Mouse (Mus musculus) midbrain, embryonic 15.5 days (tissue): ENCODE results near the gene Nol10. TPM values are rescaled to one million over a fixed set of nuclear protein-coding genes. Genes with fewer than 3 reads are reported as not detected.

Source experiments
- ATAC-seq: fragments of 200-750 bp; cut with Nextera tagmentation; replicated peaks from 2 replicates; pipeline ENCODE4 v1.8.0; 2017; ENCODE audit warnings: moderate TSS enrichment
- H3K27ac ChIP-seq: fragments of 300-500 bp; sonication (generic); 2 replicates; pipeline ENCODE4 v1.5.1; 2015; ENCODE audit warnings: mild to moderate bottlenecking, inconsistent platforms
- H3K27me3 ChIP-seq: fragments of 300-500 bp; sonication (generic); replicated peaks from 2 replicates; pipeline ENCODE4 v1.6.1; 2015; ENCODE audit warnings: inconsistent platforms
- H3K36me3 ChIP-seq: fragments of 300-500 bp; sonication (generic); replicated peaks from 2 replicates; pipeline ENCODE4 v1.6.1; 2015; ENCODE audit warnings: inconsistent platforms
- H3K4me1 ChIP-seq: fragments of 300-500 bp; sonication (generic); 2 replicates; pipeline ENCODE4 v1.6.1; 2015; ENCODE audit warnings: inconsistent platforms
- H3K4me2 ChIP-seq: fragments of 300-500 bp; sonication (generic); 2 replicates; pipeline ENCODE4 v1.6.1; 2015; ENCODE audit warnings: inconsistent platforms, mild to moderate bottlenecking, moderate library complexity
- H3K4me3 ChIP-seq: fragments of 300-500 bp; sonication (generic); 2 replicates; pipeline ENCODE4 v1.5.1; 2015; ENCODE audit warnings: mild to moderate bottlenecking, inconsistent platforms
- H3K9ac ChIP-seq: fragments of 300-500 bp; sonication (generic); 2 replicates; pipeline ENCODE4 v1.6.1; 2015; ENCODE audit warnings: mild to moderate bottlenecking, inconsistent platforms
- H3K9me3 ChIP-seq: fragments of 300-500 bp; sonication (generic); 2 replicates; pipeline ENCODE4 v1.6.1; 2016; ENCODE audit warnings: inconsistent platforms
- WGBS: fragments of 180-500 bp; shearing (Covaris S2); methylation state at CpG from one replicate; pipeline ENCODE4 v1.1.7; 2015; ENCODE audit warnings: mixed read lengths; 5-methylcytosine and 5-hydroxymethylcytosine counted together
- polyA plus RNA-seq: library from polyadenylated mRNA; unstranded; fragments of >200 nt; fragmentation: Nextera tagmentation; extraction: Ambion mirVana; gene quantifications from 2 replicates; pipeline ENCODE4 v1.2.1, GENCODE M21; 2015

The Nol10 gene
- polyA plus RNA-seq = 20.7 and 21.6 TPM in 2 replicates

GRCm38 (mm10) chr12:17348048-17349036 is at the start of gene Nol10:
TSS of gene Nol10 (plus strand) at chr12:17348458.
- ATAC-seq = peak; percentile 98
- H3K36me3 ChIP-seq = peaks cover 14% of the 10 kb centered on the region; the same call in 1 of the 2 replicates
- WGBS = under 1% methylated on average over 42 of the region's 42 CpGs
- H3K9me3 ChIP-seq = no peaks in the 10 kb centered on the region
- peak within 1 kb of the TSS; percentile 97 for H3K4me2 ChIP-seq
- H3K27me3 ChIP-seq = no peaks in the 10 kb centered on the region
- peaks cover 16% of the 10 kb centered on the region for H3K4me1 ChIP-seq
- peak within 1 kb of the TSS; percentile 78 for H3K4me3 ChIP-seq
- peak within 1 kb of the TSS; percentile 49 for H3K27ac ChIP-seq
- peak within 1 kb of the TSS; percentile 70 for H3K9ac ChIP-seq

- 95% methylated on average over 1 of the region's 1 CpGs for WGBS
These were observed 48.4 kb upstream of the Nol10 start for GRCm38 (mm10) chr12:17299902-17300301.

GRCm38 (mm10) chr12:17305445-17305844 is 42.8 kb upstream of the Nol10 start:
- Histone ChIP-seq H3K4me2 (no peak overlapping the region), H3K9ac (no peak overlapping the region), H3K9me3 (no peaks in the 10 kb centered on the region), H3K27me3 (no peaks in the 10 kb centered on the region), H3K4me1 (no peaks in the 10 kb centered on the region), H3K4me3 (no peak overlapping the region), H3K27ac (no peak overlapping the region), H3K36me3 (no peaks in the 10 kb centered on the region)
- WGBS = 90% methylated on average over 7 of the region's 7 CpGs
- ATAC-seq = no peak

More at GRCm38 (mm10) chr12:17299902-17300301, 48.4 kb upstream of the Nol10 start:
- no peak overlapping the region for H3K4me3 ChIP-seq
- no peaks in the 10 kb centered on the region for H3K36me3 ChIP-seq
- no peaks in the 10 kb centered on the region for H3K27me3 ChIP-seq
- no peak overlapping the region for H3K9ac ChIP-seq
- no peaks in the 10 kb centered on the region for H3K4me1 ChIP-seq
- H3K9me3 ChIP-seq = no peaks in the 10 kb centered on the region
- H3K4me2 ChIP-seq = no peak overlapping the region
- no peak for ATAC-seq
- H3K27ac ChIP-seq = no peak overlapping the region

GRCm38 (mm10) chr12:17308246-17308645 is 40.0 kb upstream of the Nol10 start:
- Histone ChIP-seq H3K27me3 (no peaks in the 10 kb centered on the region), H3K36me3 (no peaks in the 10 kb centered on the region), H3K4me3 (no peak overlapping the region), H3K9me3 (no peaks in the 10 kb centered on the region), H3K4me2 (no peak overlapping the region), H3K4me1 (peaks cover 4% of the 10 kb centered on the region; the same call in 1 of the 2 replicates), H3K9ac (no peak overlapping the region), H3K27ac (no peak overlapping the region)
- 39% methylated on average over 4 of the region's 4 CpGs for WGBS
- ATAC-seq = no peak

- 32% methylated on average over 16 of the region's 16 CpGs for WGBS
- Histone ChIP-seq H3K4me2 (peak overlapping the region; percentile 28; the same call in 1 of the 2 replicates), H3K36me3 (no peaks in the 10 kb centered on the region), H3K4me3 (no peak overlapping the region), H3K27ac (no peak overlapping the region), H3K9me3 (no peaks in the 10 kb centered on the region), H3K9ac (no peak overlapping the region), H3K27me3 (no peaks in the 10 kb centered on the region), H3K4me1 (peaks cover 4% of the 10 kb centered on the region; the same call in 1 of the 2 replicates)
- ATAC-seq = peak; percentile 48; the same call in 1 of the 2 replicates
These were observed 37.1 kb upstream of the Nol10 start for GRCm38 (mm10) chr12:17310852-17311839.

GRCm38 (mm10) chr12:17316096-17316495 is 32.2 kb upstream of the Nol10 start:
- H3K27ac ChIP-seq = no peak overlapping the region
- no peak for ATAC-seq
- H3K4me3 ChIP-seq = no peak overlapping the region
- H3K9ac ChIP-seq = no peak overlapping the region
- peaks cover 1% of the 10 kb centered on the region; the same call in 1 of the 2 replicates for H3K4me1 ChIP-seq
- no peak overlapping the region for H3K4me2 ChIP-seq
- WGBS = 91% methylated on average over 5 of the region's 5 CpGs
- no peaks in the 10 kb centered on the region for H3K36me3 ChIP-seq
- H3K9me3 ChIP-seq = no peaks in the 10 kb centered on the region
- H3K27me3 ChIP-seq = no peaks in the 10 kb centered on the region

GRCm38 (mm10) chr12:17317970-17318369 is 30.3 kb upstream of the Nol10 start:
- H3K27me3 ChIP-seq = peaks cover 1% of the 10 kb centered on the region; the same call in 1 of the 2 replicates
- WGBS = 80% methylated on average over 4 of the region's 4 CpGs
- no peaks in the 10 kb centered on the region for H3K36me3 ChIP-seq

GRCm38 (mm10) chr12:17318453-17318852 is 29.8 kb upstream of the Nol10 start:
- no peaks in the 10 kb centered on the region for H3K36me3 ChIP-seq
- no peak overlapping the region for H3K4me2 ChIP-seq
- no peak overlapping the region for H3K4me3 ChIP-seq
- no peaks in the 10 kb centered on the region for H3K9me3 ChIP-seq
- no peak overlapping the region for H3K9ac ChIP-seq
- ATAC-seq = no peak
- WGBS = 79% methylated on average over 3 of the region's 3 CpGs
- H3K27me3 ChIP-seq = peaks cover 6% of the 10 kb centered on the region
- no peak overlapping the region for H3K27ac ChIP-seq
- H3K4me1 ChIP-seq = no peaks in the 10 kb centered on the region

More at GRCm38 (mm10) chr12:17317970-17318369, 30.3 kb upstream of the Nol10 start:
- Histone ChIP-seq H3K27ac (no peak overlapping the region), H3K4me1 (no peaks in the 10 kb centered on the region), H3K9ac (no peak overlapping the region), H3K4me3 (no peak overlapping the region), H3K9me3 (no peaks in the 10 kb centered on the region), H3K4me2 (no peak overlapping the region)
- no peak for ATAC-seq

GRCm38 (mm10) chr12:17324549-17325470 is 23.4 kb upstream of the Nol10 start:
- Histone ChIP-seq H3K36me3 (no peaks in the 10 kb centered on the region), H3K27ac (no peak overlapping the region), H3K9ac (peak overlapping the region; percentile 48), H3K4me1 (peaks cover 13% of the 10 kb centered on the region), H3K9me3 (no peaks in the 10 kb centered on the region), H3K4me3 (peak overlapping the region; percentile 47), H3K4me2 (peak overlapping the region; percentile 94), H3K27me3 (peaks cover 29% of the 10 kb centered on the region)
- ATAC-seq = peak; percentile 70
- 2% methylated on average over 51 of the region's 51 CpGs for WGBS

GRCm38 (mm10) chr12:17329259-17329658 is 19.0 kb upstream of the Nol10 start, which contains the start of gene Atp6v1c2:
TSS of gene Atp6v1c2 (minus strand) at chr12:17329359.
- WGBS = 82% methylated on average over 3 of the region's 3 CpGs
- peaks cover 15% of the 10 kb centered on the region for H3K27me3 ChIP-seq
- H3K4me2 ChIP-seq = no peak within 1 kb of the TSS
- H3K36me3 ChIP-seq = no peaks in the 10 kb centered on the region
- H3K4me1 ChIP-seq = peaks cover 10% of the 10 kb centered on the region
- no peak within 1 kb of the TSS for H3K27ac ChIP-seq
- no peak within 1 kb of the TSS for H3K9ac ChIP-seq
- H3K9me3 ChIP-seq = no peaks in the 10 kb centered on the region
- no peak for ATAC-seq
- H3K4me3 ChIP-seq = no peak within 1 kb of the TSS

GRCm38 (mm10) chr12:17333459-17333858 is 14.8 kb upstream of the Nol10 start:
- Histone ChIP-seq H3K4me3 (no peak overlapping the region), H3K36me3 (no peaks in the 10 kb centered on the region), H3K9me3 (no peaks in the 10 kb centered on the region), H3K4me1 (no peaks in the 10 kb centered on the region), H3K27ac (no peak overlapping the region), H3K4me2 (no peak overlapping the region), H3K9ac (no peak overlapping the region), H3K27me3 (0 out of 2 replicates have a peak, but pooled peaks cover 3% of the 10 kb centered on the region)
- 29% methylated on average over 1 of the region's 1 CpGs for WGBS
- no peak for ATAC-seq
